Mouse (Mus musculus): ENCODE data around the gene Prpf40a. TPM values are rescaled to one million over a fixed set of nuclear protein-coding genes. Genes with fewer than 3 reads are reported as not detected.
A peak's percentile ranks its signal among the peaks of the same experiment; 100 is the strongest.

Gene Prpf40a
- polyA plus RNA-seq (2015; fragmentation: Nextera tagmentation; extraction: Ambion mirVana): 108 and 113 TPM in 2 replicates

DNA sequence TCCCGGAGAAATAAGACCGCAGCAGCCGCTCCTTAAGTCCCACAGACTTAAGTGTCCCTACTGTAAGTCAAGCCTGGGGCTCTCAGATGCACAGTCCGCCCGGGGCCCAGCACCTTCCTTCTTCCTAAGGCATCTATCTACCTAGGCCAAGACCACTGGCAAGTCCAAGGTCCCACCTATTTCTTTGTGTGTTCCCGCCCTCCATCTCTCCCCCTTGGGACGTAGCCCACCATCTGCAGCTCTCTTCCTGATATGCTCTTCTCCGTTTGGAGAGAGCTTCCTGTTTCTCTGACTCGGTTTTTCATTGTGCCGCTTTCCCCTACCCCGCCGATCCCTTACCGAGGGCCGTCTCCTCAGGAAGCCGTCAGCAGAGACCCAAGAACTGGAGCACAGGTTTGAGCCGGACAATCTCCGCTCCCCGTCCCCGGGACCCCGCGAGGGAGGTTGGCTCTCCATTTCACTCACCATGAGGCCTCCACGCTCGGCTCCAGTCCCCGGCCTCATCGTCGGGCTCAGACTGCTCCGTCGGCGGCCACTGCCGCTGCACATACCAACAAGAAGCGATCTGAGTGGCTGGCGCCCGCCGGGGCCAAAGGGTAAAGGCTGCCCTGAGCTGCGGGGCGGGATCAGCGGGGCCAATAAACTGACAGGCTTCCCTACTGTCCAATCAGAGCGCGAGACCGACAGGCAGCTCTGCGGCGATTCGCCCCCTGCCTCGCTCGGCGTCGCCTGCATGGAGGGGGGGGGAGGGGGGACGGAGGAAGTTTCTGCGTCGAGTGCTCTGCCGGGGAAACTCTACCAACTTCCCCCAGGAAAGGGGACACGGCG lies at the start of gene Prpf40a:
Gene Prpf40a, minus strand, starts transcription at position 601 of the 828 bp plus-strand sequence.
- peak within 1 kb of the TSS; percentile 90 for H3K4me3 ChIP-seq
- H3K9ac ChIP-seq: peak within 1 kb of the TSS; percentile 86
- H3K27me3 ChIP-seq: no peaks in the 10 kb centered on the region
- H3K4me2 ChIP-seq: peak within 1 kb of the TSS; percentile 80
- H3K27ac ChIP-seq (replicated peaks): peak within 1 kb of the TSS; percentile 93
- no peaks in the 10 kb centered on the region for H3K9me3 ChIP-seq
- H3K4me1 ChIP-seq (replicated peaks): peaks cover 33% of the 10 kb centered on the region
- ATAC-seq (ENCODE audit: low read depth): peak; percentile 97
- under 1% methylated on average over 44 of the region's 53 CpGs for WGBS
- H3K36me3 ChIP-seq: peaks cover 17% of the 10 kb centered on the region

DNA sequence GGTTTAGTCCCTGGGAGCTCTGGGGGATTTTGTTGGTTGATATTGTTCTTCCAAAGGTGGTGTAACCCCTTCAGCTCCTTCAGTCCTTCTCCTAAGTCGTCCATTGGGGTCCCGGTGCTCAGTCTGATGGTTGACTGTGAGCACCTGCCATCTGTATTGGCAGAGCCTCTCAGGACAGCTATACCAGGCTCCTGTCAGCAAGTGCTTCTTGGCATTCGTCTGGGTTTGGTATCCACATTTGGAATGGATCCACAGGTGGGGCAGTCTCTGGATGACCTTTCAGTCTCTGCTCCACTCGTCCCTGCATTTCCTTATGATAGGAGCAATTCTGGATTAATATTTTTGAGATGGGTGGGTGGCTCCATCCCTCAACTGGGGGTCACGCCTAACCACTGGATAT lies 31.2 kb upstream of the Prpf40a start:
- 0 out of 2 replicates have a peak, but pooled peaks cover 5% of the 10 kb centered on the region for H3K9me3 ChIP-seq
- H3K9ac ChIP-seq: no peak overlapping the region
- no peak overlapping the region for H3K4me3 ChIP-seq
- no peak for ATAC-seq (ENCODE audit: low read depth)
- 93% methylated on average over 5 of the region's 5 CpGs for WGBS
- H3K27ac ChIP-seq (replicated peaks): no peak overlapping the region
- H3K27me3 ChIP-seq: no peaks in the 10 kb centered on the region
- H3K36me3 ChIP-seq: peaks cover 11% of the 10 kb centered on the region
- no peaks in the 10 kb centered on the region for H3K4me1 ChIP-seq (replicated peaks)
- no peak overlapping the region for H3K4me2 ChIP-seq

DNA sequence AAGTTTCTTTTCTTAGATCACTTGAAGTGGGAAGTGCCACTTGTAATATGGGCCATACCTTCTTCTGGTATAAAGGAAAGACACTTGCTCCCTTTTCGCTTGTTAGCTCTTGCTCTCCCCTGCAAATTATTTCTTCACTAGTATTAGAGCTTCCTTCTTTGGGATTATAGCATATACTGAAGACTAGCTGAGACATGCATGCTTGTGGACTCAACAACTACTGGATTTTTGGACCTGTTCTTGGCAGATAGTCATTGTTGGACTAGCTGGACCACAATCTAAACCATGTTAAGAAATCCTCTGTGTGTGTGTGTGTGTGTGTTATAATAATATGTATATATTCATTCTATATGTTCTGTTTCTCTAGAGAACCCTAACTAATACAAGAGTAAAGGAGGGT lies 22.4 kb upstream of the Prpf40a start:
- no peak overlapping the region for H3K27ac ChIP-seq (replicated peaks)
- no peak overlapping the region for H3K9ac ChIP-seq
- H3K4me2 ChIP-seq: no peak overlapping the region
- H3K9me3 ChIP-seq: no peaks in the 10 kb centered on the region
- H3K36me3 ChIP-seq: peaks cover 47% of the 10 kb centered on the region
- 95% methylated on average over 1 of the region's 1 CpGs for WGBS
- H3K4me1 ChIP-seq (replicated peaks): no peaks in the 10 kb centered on the region
- no peak overlapping the region for H3K4me3 ChIP-seq
- no peaks in the 10 kb centered on the region for H3K27me3 ChIP-seq
- no peak for ATAC-seq (ENCODE audit: low read depth)

DNA sequence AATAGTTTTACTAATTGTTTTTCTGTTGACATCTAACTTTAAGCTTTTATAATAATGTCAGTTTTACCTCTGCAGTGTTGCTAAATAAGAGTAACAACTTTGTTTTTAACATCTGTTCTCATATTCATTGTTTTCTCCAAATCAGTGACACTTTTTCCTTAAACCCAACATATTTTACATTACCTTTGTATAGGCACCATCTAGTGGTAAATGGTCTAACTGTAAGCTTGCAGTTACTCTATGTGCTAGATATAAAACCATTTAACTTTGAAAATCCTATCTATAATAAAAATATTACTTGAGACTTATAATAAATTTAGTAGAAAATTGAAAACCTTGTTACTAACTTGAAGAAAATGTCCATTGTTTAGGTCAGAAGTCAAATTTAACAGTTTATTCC lies 15.7 kb upstream of the Prpf40a start:
- Histone ChIP-seq H3K27ac (replicated peaks) (no peak overlapping the region), H3K27me3 (no peaks in the 10 kb centered on the region), H3K36me3 (peaks cover 17% of the 10 kb centered on the region), H3K4me2 (no peak overlapping the region), H3K9ac (no peak overlapping the region), H3K4me3 (no peak overlapping the region), H3K4me1 (replicated peaks) (no peaks in the 10 kb centered on the region), H3K9me3 (no peaks in the 10 kb centered on the region)
- no peak for ATAC-seq (ENCODE audit: low read depth)

DNA sequence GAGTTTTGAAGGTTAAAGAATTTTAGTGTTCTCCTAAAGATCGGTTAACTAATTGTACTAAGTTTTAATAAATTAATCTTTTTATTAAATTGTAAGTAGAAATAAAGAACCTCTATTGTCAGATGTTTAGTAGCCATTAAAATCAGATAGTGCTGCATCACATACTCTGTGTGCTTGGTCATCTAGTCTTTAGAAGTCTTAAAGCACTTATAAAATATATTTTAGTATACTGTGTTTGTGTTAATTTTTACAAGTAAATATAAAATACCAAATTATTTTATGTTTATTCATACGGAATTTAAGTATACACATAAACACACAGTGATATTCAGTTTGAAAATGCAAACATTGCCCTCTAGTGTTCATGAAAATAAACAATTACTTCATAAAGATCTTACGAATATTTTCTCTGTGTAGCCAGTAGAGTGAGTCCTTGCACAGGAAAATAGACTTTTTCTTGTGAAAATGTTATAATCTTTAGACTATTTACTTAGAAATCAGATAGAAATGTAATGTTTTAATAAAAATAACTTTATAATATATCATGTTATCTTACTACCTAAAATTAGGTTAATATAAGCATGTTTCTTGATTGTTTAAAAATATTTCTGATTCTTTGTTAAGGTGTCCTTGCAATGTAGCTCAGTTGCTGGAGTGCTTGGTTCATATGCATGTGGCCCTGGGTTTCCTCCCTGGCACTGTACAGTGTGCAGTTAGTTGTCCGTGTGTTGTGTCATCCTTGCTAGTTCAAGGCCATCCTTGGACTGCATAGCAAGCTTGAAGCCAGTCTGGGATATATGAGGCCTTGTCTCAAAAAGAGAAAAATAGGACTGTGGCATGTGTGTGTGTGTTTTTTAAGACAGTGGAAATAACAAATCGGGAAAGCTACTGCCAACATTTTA lies 13.5 kb upstream of the Prpf40a start:
- WGBS: 80% methylated on average over 5 of the region's 5 CpGs
- Histone ChIP-seq H3K27me3 (no peaks in the 10 kb centered on the region), H3K4me3 (no peak overlapping the region), H3K36me3 (peaks cover 17% of the 10 kb centered on the region; the same call in 1 of the 2 replicates), H3K27ac (replicated peaks) (no peak overlapping the region), H3K9ac (no peak overlapping the region), H3K9me3 (no peaks in the 10 kb centered on the region), H3K4me2 (no peak overlapping the region), H3K4me1 (replicated peaks) (no peaks in the 10 kb centered on the region)
- 0 out of 2 replicates have a peak, but pooled peaks have one; percentile 11 for ATAC-seq (ENCODE audit: low read depth)

DNA sequence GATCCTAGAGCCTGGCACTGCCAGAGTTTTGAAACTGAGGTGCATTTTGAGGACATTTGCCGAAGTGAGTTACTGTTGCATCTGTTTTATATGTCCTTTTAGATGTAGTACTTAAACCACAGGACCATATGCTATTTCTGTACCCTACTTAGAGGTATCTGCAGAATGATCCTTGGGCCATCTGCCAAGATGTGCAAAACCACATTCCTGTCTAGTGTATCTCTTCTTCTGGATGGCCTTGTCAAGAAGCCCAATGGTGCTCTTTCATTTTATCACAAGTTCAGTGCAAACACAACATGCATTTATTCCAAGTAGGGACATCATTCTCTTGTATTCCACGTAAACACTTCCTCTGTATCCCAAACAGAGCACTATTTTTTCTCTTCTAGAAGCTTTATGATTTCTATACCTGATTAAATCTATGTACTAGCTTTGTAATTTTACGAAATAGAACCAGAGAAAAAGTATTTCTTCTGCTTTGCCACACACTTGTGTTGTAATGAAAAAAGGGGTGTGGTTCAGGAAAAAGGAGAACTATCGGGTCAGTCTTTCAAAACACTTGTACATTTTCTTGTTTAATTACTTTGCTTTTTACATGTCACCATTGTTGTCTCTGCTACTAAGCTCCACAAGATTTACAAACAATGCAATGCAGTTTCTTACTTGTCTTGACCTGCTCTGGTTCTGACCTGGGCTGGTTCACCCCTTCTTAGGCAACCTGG lies 9.2 kb upstream of the Prpf40a start:
- 90% methylated on average over 4 of the region's 4 CpGs for WGBS
- H3K4me2 ChIP-seq: no peak overlapping the region
- peaks cover 31% of the 10 kb centered on the region for H3K36me3 ChIP-seq
- H3K9ac ChIP-seq: no peak overlapping the region
- ATAC-seq (ENCODE audit: low read depth): no peak
- no peak overlapping the region for H3K4me3 ChIP-seq
- no peaks in the 10 kb centered on the region for H3K27me3 ChIP-seq
- H3K9me3 ChIP-seq: no peaks in the 10 kb centered on the region
- no peak overlapping the region for H3K27ac ChIP-seq (replicated peaks)
- no peaks in the 10 kb centered on the region for H3K4me1 ChIP-seq (replicated peaks)

DNA sequence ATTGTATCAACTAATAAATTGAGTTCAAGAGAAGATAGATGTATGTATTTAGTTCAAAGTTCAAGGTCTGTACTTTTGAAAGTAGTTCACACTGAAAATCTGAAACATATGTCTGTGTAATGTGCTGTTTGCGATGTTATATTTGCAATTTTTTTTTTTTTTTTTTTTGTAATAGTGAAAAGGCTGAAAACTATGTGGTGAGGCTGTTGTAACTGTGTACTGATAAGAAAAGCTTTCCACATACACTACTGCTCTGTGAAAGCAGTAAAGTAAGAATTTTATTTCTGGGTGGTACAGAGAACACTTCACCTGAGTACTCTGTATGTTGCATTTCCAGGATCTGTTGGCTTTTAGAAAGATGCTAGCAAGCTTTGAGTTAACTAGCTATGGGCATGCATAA lies 8.1 kb upstream of the Prpf40a start:
- no peak for ATAC-seq (ENCODE audit: low read depth)
- 98% methylated on average over 1 of the region's 1 CpGs for WGBS
- Histone ChIP-seq H3K27me3 (no peaks in the 10 kb centered on the region), H3K4me2 (no peak overlapping the region), H3K4me1 (replicated peaks) (no peaks in the 10 kb centered on the region), H3K36me3 (peaks cover 35% of the 10 kb centered on the region), H3K9me3 (no peaks in the 10 kb centered on the region), H3K9ac (no peak overlapping the region), H3K4me3 (no peak overlapping the region), H3K27ac (replicated peaks) (no peak overlapping the region)

DNA sequence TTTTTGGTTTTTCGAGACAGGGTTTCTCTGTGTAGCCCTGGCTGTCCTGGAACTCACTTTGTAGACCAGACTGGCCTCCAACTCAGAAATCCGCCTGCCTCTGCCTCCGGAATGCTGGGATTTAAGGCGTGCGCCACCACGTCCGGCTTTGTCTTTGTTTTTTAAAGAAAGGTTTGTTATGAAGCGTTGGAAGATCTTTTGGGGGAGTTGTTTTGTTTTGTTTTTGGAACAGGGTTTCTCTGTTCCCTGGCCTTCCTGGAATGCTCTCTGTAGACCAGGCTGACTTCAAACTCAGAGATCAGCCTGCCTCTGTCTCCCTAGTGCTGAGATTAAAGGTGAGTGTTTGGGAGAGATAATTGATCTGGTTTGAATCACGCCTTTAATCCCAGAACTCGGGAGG lies 5.3 kb upstream of the Prpf40a start:
- H3K36me3 ChIP-seq: peaks cover 35% of the 10 kb centered on the region
- H3K9me3 ChIP-seq: no peaks in the 10 kb centered on the region
- WGBS: 94% methylated on average over 10 of the region's 10 CpGs
- H3K4me2 ChIP-seq: no peak overlapping the region
- no peaks in the 10 kb centered on the region for H3K27me3 ChIP-seq
- H3K9ac ChIP-seq: no peak overlapping the region
- H3K4me1 ChIP-seq (replicated peaks): peaks cover 17% of the 10 kb centered on the region
- no peak for ATAC-seq (ENCODE audit: low read depth)
- no peak overlapping the region for H3K27ac ChIP-seq (replicated peaks)
- H3K4me3 ChIP-seq: no peak overlapping the region

DNA sequence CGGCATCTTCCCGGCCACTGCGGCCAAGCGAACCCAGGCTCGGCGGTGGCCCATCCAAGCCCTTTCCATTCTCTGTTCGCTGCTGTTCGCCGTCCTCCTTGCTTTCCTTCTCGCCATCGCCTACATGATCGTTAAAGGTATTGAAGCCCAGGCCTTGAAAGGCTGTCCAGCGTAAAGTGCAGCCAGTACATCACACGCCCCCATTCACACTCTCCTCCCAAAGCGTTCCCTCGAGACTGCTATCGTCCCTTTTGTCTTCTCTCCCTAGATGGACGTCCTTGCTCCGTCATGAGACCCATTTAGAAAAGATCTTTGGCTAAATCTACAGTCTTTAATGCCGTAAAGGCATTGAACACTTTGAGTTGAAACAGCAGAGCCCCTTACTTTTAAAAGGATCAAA lies 1.3 kb upstream of the Prpf40a start:
- peak overlapping the region; percentile 93 for H3K27ac ChIP-seq (replicated peaks)
- H3K4me3 ChIP-seq: peak overlapping the region; percentile 90
- peak overlapping the region; percentile 86 for H3K9ac ChIP-seq
- H3K4me1 ChIP-seq (replicated peaks): peaks cover 33% of the 10 kb centered on the region
- H3K9me3 ChIP-seq: no peaks in the 10 kb centered on the region
- ATAC-seq (ENCODE audit: low read depth): peak; percentile 6
- H3K36me3 ChIP-seq: peaks cover 22% of the 10 kb centered on the region
- H3K4me2 ChIP-seq: peak overlapping the region; percentile 80
- no peaks in the 10 kb centered on the region for H3K27me3 ChIP-seq
- WGBS: under 1% methylated on average over 20 of the region's 20 CpGs

DNA sequence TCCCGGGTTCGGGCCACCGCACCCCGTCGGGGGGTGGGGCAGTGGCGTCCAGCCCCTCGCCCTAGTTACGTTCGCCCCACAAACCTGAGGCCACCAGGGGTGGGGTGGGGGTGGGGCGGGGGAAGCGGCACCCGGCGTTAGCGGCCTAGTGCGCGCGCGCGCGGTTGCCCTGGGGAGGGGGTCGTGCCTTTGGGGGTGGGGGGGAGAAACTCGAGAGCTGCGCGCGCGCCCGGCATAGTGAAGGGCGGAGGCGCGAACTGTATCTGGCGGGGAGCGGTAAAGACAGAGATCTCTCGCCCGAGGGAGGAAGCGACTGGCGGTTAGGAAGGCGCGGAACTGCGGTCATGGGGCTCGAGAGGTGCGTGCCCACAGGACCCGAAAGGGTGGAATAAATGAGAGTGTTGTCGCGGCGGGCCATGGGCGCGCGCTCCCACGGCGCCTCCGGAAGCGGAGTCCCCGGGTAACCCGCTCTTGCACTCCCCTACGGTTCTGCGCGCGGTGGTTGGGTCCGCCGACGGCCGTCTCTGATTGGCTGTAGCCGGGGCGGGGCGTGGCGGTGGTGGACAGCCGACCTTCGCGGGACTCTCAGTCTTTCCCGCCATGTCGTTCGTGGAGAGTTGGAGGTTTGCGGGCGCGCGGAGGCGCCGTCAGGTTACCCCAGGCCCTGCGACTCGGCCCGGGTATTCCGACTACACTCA lies 588 bp upstream of the Prpf40a start, which contains the start of gene Arl6ip6:
Gene Arl6ip6, plus strand, starts transcription at position 204 of the 698 bp plus-strand sequence.
- no peaks in the 10 kb centered on the region for H3K9me3 ChIP-seq

DNA sequence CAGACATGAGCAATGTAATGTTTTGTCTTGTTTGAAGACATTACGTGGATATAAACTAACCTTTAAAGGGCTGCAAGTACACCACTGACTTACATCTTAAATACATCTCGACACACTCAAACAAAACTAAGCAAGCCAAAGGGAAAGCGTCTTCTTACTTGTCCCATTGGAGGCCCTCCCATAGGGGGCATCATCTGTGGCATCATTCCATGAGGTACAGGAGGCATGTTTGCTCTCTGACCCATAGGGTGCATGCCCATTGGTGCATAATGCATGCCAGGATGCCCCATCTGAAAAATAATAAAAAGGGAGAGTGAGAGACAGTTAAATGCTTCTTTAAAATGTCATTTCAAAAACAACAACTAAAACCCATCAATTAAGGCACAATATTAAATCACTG lies 1.3 kb downstream of the Prpf40a start:
- H3K36me3 ChIP-seq: peaks cover 8% of the 10 kb centered on the region

More for the DNA sequence above, 588 bp upstream of the Prpf40a start, which contains the start of gene Arl6ip6:
- Histone ChIP-seq H3K4me3 (peak within 1 kb of the TSS; percentile 90), H3K27me3 (no peaks in the 10 kb centered on the region), H3K36me3 (peaks cover 23% of the 10 kb centered on the region), H3K4me2 (peak within 1 kb of the TSS; percentile 80), H3K4me1 (replicated peaks) (peaks cover 33% of the 10 kb centered on the region), H3K9ac (peak within 1 kb of the TSS; percentile 86), H3K27ac (replicated peaks) (peak within 1 kb of the TSS; percentile 93)
- WGBS: under 1% methylated on average over 77 of the region's 82 CpGs
- ATAC-seq (ENCODE audit: low read depth): peak; percentile 94

More for the DNA sequence above, 1.3 kb downstream of the Prpf40a start:
- peak overlapping the region; percentile 55 for H3K9ac ChIP-seq
- WGBS: 65% methylated on average over 3 of the region's 3 CpGs
- no peak for ATAC-seq (ENCODE audit: low read depth)
- H3K4me3 ChIP-seq: peak overlapping the region; percentile 90
- peaks cover 33% of the 10 kb centered on the region for H3K4me1 ChIP-seq (replicated peaks)
- no peaks in the 10 kb centered on the region for H3K9me3 ChIP-seq
- H3K27ac ChIP-seq (replicated peaks): no peak overlapping the region
- H3K27me3 ChIP-seq: no peaks in the 10 kb centered on the region
- H3K4me2 ChIP-seq: peak overlapping the region; percentile 65

Measured in neural tube, embryonic 13.5 days (tissue).